Mouse (Mus musculus): ENCODE data around the gene Luzp1.

Gene Luzp1

GRCm38 (mm10) chr4:136462086-136462838, 7.3 kb upstream of the Luzp1 start, which contains the start of gene 6030445D17Rik:
TSS of gene 6030445D17Rik (plus strand) at chr4:136462250.
- DNase-seq (ENCODE audit: low read depth in 2 of 2, low spot score in 2 of 2), result peak; percentile 15

GRCm38 (mm10) chr4:136462839-136463178, 6.8 kb upstream of the Luzp1 start:
- no peak for DNase-seq (ENCODE audit: low read depth in 2 of 2, low spot score in 2 of 2)

DNA sequence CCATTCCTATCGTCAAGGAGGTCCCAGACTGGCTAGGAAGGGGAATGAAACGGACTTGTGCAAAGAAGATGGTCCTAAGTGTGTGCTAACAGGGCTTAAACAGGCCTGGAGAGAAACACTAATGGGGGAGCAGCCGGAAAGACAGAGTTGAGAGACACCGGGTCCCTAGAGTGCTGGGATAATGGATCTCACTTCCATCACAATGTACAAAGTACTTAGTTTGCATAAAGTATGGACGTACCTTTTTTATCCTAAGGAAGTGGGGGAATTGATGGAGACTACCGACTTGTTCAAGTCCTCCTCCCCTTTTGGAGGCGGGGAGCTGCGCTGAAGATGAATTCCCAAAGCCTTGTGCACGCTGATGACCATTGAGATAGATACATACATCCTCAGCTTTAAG, 6.1 kb upstream of the Luzp1 start:
- no peak for DNase-seq (ENCODE audit: low read depth in 2 of 2, low spot score in 2 of 2)

DNA sequence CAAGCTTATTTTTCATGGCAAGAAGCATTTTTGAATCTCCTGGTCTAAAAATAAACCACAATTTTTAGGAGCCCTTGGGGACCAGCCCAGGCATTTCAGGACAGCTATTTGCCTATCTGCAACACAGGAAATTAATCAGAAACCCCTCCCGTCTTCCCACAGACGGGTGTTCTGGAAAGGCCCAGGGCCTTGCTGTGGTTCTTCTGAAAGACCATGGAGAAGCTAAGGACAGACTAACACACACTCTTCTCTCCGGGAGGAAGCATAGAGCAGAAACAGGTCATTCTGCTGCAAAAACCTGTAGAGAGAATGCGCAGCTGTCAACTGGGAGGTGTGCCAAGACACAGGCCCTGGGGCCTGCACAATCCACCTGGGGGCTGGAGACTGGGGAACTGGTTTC, 3.3 kb upstream of the Luzp1 start:
- DNase-seq (ENCODE audit: low read depth in 2 of 2, low spot score in 2 of 2), result no peak

GRCm38 (mm10) chr4:136468553-136469327, 821 bp upstream of the Luzp1 start:
- no peak for DNase-seq (ENCODE audit: low read depth in 2 of 2, low spot score in 2 of 2)

GRCm38 (mm10) chr4:136469941-136470346, 383 bp downstream of the Luzp1 start:
- DNase-seq (ENCODE audit: low read depth in 2 of 2, low spot score in 2 of 2), result no peak

DNA sequence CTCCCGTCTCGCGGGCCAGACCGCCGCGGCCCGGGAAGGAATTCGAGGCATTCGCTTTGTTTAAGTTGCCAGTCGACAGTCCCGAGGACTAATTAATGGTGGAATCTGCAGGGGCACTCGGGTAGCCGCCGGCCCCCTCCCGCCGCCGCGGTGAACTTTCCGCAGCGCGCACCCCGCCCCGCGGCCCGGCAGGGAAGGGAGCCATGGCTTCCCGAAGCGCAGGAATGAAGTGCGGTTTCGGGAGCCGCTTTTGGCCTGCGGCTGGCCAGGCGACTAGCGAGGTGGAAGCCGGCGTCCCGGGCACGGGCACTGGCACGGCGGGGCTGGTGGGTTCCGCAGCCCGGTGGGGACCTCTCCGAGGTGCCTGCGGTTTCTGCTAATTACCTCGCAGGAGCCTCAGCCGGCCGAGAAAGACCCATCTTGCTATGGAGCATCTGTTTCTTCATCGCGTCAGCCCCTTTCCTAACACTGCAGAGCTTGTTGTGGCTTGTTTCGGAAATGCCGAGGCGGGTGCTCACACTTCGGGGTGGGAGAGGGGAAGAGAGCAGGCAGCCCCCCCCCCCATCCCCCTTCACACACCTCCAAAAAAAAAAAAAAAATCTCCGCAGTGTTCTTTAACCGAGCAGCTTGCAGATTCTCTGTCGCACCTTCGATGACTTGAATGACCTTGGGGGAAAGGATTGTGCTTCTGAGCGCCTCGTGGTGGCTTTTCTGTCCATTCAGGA, 948 bp downstream of the Luzp1 start:
- DNase-seq (ENCODE audit: low read depth in 2 of 2, low spot score in 2 of 2), result peak in 1 of 2 experiments; percentile 12

- no peak for DNase-seq (ENCODE audit: low read depth in 2 of 2, low spot score in 2 of 2)
These were observed 7.1 kb downstream of the Luzp1 start for GRCm38 (mm10) chr4:136476692-136477091.

DNA sequence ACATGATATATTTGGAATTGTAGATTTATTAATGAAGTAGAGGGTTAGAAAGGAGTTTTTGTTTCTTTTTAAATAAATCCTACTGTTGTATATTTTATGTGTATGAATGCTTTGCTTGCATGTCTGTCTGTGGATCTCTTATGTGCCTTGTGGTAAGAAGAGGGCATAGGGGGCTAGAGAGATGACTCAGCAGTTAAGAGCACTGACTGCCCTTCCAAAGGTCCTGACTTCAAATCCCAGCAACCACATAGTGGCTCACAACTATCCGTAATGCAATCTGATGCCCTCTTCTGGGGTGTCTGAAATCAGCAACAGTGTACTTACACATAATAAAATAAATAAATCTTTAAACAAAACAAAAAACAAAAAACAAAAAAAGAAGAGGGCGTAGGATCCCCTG, 17.0 kb downstream of the Luzp1 start:
- no peak for DNase-seq (ENCODE audit: low read depth in 2 of 2, low spot score in 2 of 2)

DNA sequence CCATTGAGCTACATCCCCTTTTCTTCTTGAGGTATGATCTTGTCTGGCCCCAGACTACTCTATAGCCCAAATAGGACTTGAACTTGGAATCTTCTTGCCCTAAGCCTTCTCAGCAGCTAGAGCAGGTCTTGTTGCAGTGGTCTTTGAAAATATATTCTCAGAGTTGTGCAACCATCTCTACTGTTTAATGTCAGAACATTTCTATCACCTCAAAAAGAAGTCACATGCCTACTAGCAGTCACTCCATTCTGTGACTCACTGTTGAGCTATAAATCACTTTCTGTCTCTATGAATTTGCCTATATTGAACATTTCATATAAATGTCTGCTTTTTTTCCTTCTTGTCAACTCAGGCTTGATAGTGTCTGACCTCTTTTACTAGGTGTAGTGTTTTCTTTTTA, 26.4 kb downstream of the Luzp1 start:
- no peak for DNase-seq (ENCODE audit: low read depth in 2 of 2, low spot score in 2 of 2)

DNA sequence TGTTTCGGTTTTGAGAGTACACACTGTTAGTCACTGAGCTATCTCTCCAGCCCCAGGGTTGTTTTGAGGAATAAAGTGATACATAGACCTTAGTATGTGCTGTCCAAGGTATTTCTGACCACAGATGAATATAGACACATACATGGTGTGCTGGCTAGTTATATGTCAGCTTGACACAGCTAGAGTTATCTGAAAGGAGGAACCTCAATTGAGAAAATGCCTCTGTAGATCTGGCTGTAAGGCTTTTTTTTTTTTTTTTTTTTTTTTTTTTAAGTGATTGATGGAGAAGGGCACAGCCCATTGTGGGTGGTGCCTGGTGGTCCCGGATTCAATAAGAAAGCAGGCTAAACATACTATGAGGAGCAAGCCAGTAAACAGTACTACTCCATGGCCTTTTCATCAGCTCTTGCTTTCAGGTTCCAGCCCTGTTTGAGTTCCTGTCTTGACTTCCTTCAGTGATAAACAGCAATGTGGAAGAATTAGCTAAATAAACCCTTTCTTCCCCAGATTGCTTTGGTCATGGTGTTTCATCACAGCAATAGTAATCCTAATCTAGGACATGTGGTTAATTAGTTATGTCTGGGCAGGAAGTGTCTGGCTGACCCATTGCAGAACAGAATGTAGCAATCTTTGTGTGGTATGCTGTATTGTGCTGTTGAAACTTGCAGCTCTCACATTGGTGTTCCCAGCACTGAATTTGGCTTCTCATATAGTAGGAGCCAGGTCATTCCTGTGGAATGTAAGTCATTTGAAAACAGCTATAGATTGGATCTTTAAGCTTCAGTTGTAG, 36.1 kb downstream of the Luzp1 start:
- DNase-seq (ENCODE audit: low read depth in 2 of 2, low spot score in 2 of 2), result no peak

DNA sequence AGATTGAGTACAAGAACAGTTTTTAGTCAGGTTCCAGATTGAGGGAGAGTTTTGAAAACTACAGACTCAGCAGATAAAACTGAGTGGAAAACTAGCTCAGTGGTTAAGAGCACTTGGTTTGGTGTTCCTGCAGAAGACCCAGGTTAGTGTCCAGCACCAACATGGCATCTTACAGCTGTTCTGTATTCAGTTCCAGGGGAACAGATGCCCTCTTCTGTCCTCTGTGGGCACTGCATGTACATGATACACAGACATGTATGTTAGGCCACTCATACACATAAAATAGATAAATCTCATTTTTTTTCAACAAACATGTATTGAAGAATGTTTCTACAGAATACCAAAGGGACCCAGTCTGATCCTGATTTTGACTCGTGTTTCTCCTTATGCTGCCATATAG, 40.3 kb downstream of the Luzp1 start:
- peak in 1 of 2 experiments; percentile 39 for DNase-seq (ENCODE audit: low read depth in 2 of 2, low spot score in 2 of 2)

GRCm38 (mm10) chr4:136511708-136512107, 42.1 kb downstream of the Luzp1 start:
- no peak for DNase-seq (ENCODE audit: low read depth in 2 of 2, low spot score in 2 of 2)

DNA sequence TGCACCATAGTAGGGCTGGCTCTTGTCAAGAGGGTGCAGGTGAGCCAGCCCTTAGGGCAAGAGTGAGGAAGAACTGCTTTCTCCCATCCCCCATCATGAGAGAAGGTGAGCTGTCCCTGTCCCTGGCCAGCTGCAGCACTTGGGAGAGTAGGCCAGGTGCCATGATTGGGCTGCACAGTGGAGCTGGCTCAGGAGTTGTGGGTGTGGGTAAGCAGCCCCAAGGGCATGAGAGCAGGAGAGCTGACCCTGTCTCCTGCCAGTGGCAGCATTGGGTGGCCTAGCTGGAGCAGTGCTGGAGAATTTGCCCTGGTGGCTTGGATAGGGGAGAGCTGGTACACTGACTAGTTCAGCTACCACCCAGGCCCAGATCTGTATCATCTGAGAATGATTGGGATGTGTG, 43.3 kb downstream of the Luzp1 start:
- DNase-seq (ENCODE audit: low read depth in 2 of 2, low spot score in 2 of 2), result no peak

DNA sequence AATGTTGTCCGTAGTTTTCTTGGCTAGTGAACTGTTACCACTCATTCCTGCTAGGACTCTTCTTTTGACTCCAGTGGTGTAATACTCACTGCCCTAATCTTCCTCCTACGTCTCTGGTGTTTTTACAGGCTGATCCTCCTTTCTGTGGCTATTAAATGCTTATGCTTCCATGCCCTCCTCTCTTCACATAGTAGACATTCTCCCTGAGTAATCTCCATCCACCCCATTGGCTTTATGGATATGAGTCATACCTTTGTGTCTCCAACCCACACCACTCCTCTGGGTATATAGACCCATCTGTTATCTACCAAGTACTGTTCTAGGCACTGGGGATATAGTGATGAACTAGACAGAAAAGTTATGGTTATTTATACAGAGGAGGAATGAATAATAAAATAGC, 48.6 kb downstream of the Luzp1 start:
- DNase-seq (ENCODE audit: low read depth in 2 of 2, low spot score in 2 of 2), result no peak

DNA sequence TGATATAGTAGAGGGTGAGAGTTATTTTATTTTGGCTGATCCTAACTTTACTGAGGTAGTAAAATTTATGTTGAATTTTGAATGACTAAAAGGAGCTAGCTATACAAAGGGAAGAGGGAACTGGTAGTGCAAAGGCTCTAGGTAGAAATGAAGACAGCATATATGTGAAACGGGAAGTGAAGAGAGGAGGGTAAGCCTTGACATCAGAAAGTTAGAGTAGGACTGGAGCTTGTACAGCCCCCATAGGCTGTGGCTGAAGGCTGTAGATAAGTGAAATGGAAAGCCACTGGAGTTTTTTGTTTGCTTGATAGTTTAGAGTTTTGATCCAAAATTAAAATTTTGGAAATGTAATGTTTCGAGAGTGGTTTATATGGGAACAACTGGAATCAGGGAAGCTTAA, 49.0 kb downstream of the Luzp1 start:
- no peak for DNase-seq (ENCODE audit: low read depth in 2 of 2, low spot score in 2 of 2)

DNA sequence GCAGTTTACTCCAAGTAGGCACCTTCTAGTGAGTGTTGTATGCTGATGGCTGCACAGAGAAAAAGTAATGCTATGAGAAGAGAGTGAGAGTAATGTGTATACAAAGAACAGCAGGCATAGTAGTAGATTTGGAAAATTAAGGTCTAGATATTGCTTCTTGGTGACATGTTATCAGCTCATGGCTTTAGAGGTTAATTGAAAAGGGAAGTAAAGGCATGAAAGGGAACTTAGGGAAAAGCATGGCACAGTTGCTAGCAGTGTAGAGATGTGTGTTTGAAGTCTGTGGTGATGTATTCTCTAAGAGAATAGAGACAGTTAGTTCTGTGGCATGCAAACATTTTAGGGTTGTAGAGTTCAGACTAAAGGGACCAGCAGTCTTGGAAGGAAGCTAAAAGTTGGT, 50.3 kb downstream of the Luzp1 start:
- no peak for DNase-seq (ENCODE audit: low read depth in 2 of 2, low spot score in 2 of 2)

- no peak for DNase-seq (ENCODE audit: low read depth in 2 of 2, low spot score in 2 of 2)
These were observed 52.3 kb downstream of the Luzp1 start for GRCm38 (mm10) chr4:136521898-136522297.

DNA sequence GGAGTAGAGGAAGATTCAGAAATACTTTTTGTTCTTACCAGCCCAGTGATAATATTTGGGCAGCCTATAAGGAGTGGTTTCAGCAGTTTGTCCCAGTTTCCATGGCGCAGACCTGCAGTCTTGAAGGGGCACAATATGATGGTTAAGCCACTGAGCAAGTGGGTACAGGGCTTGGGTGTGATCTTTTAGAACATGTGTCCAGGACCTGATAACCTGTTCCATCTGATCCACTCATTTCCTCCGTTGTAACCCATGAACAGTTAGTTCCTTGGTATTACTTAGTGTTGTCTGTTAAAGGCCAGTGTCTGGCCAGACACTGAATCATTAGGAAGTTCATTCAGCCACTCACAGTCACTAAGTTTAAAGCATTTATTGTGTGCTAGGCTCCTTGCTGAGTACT, 54.7 kb downstream of the Luzp1 start:
- DNase-seq (ENCODE audit: low read depth in 2 of 2, low spot score in 2 of 2), result no peak

- DNase-seq (ENCODE audit: low read depth in 2 of 2, low spot score in 2 of 2), result peak; percentile 6 to 37
These were observed 56.9 kb downstream of the Luzp1 start for GRCm38 (mm10) chr4:136526412-136526811.

GRCm38 (mm10) chr4:136545151-136545550, 75.6 kb downstream of the Luzp1 start:
- DNase-seq (ENCODE audit: low read depth in 2 of 2, low spot score in 2 of 2), result no peak
